35 mouse cellular contexts compared by ENCODE assay signal in genomic region chr10:38586061-38586460, GRCm38 (mm10).
"Had no signal": no experiment of that assay in that cellular context is flagged by ENCODE, and none has a peak within 500 bp of the region (broad histone marks: within the 10 kb centered on the region; RNA-seq: fewer than 3 reads in every experiment).

No protein-coding gene starts in this region.

- H3K36me3 ChIP-seq: heart, embryonic 12.5 days; heart, embryonic 13.5 days; heart, embryonic 15.5 days; hindbrain, embryonic 10.5 days; hindbrain, embryonic 12.5 days; hindbrain, embryonic 13.5 days; hindbrain, embryonic 15.5 days; intestine, embryonic 15.5 days; kidney, embryonic 15.5 days had no signal

- H3K4me2 ChIP-seq: heart, embryonic 11.5 days; heart, embryonic 12.5 days; heart, embryonic 13.5 days; heart, embryonic 15.5 days; hindbrain, embryonic 12.5 days; hindbrain, embryonic 13.5 days; hindbrain, embryonic 14.5 days; hindbrain, embryonic 15.5 days; intestine, embryonic 15.5 days; kidney, embryonic 15.5 days had no signal

- H3K4me3 ChIP-seq: heart, embryonic 12.5 days; heart, embryonic 13.5 days; heart, embryonic 15.5 days; hindbrain, embryonic 10.5 days; hindbrain, embryonic 12.5 days; hindbrain, embryonic 13.5 days; hindbrain, embryonic 15.5 days; intestine, embryonic 15.5 days; kidney, embryonic 15.5 days; layer of hippocampus, adult 2 months; left cerebral cortex, adult 2 months had no signal

- H3K9ac ChIP-seq: heart, embryonic 12.5 days; heart, embryonic 13.5 days; heart, embryonic 15.5 days; hindbrain, embryonic 12.5 days; hindbrain, embryonic 13.5 days; hindbrain, embryonic 14.5 days; hindbrain, embryonic 15.5 days; intestine, embryonic 15.5 days; kidney, embryonic 15.5 days had no signal

- H3K9me3 ChIP-seq: heart, embryonic 12.5 days; heart, embryonic 15.5 days; hindbrain, embryonic 10.5 days; hindbrain, embryonic 12.5 days; hindbrain, embryonic 13.5 days; hindbrain, embryonic 15.5 days; intestine, embryonic 15.5 days; kidney, embryonic 15.5 days had no signal

- H3K4me1 ChIP-seq: heart, embryonic 12.5 days; heart, embryonic 13.5 days; heart, embryonic 15.5 days; hindbrain, embryonic 10.5 days; hindbrain, embryonic 12.5 days; hindbrain, embryonic 13.5 days; hindbrain, embryonic 15.5 days; intestine, embryonic 15.5 days; kidney, embryonic 15.5 days had no signal

- H3K27me3 ChIP-seq: heart, embryonic 12.5 days; heart, embryonic 13.5 days; heart, embryonic 15.5 days; hindbrain, embryonic 12.5 days; hindbrain, embryonic 13.5 days; hindbrain, embryonic 15.5 days; intestine, embryonic 15.5 days; kidney, embryonic 15.5 days had no signal

- H3K27ac ChIP-seq: heart, embryonic 13.5 days; heart, embryonic 15.5 days; hindbrain, embryonic 10.5 days; hindbrain, embryonic 12.5 days; hindbrain, embryonic 13.5 days; hindbrain, embryonic 14.5 days; hindbrain, embryonic 15.5 days; hindbrain, postnatal 0 days; intestine, embryonic 15.5 days; kidney, embryonic 15.5 days; kidney, postnatal 0 days; layer of hippocampus, adult 2 months; left cerebral cortex, adult 2 months had no signal

- DNase-seq: heart, postnatal 10 days; heart, postnatal 14 days; heart, postnatal 36 days; heart, postnatal 4 days; kidney, adult 11 months; kidney, adult 18-20 months; kidney, adult 2 months; kidney, adult 8-10 months; kidney, adult 9 months; kidney, postnatal 10 days; kidney, postnatal 14 days; kidney, postnatal 25 days; kidney, postnatal 36 days; kidney, postnatal 4 days; layer of hippocampus, adult 9-11 months; layer of hippocampus, postnatal 36 days had no signal

- ATAC-seq: hindbrain, embryonic 16.5 days; hindbrain, postnatal 0 days; inflammation-experienced regulatory T-cells, adult 6 months; intestine, embryonic 15.5 days; intestine, embryonic 16.5 days; intestine, postnatal 0 days had no signal
